Mouse (Mus musculus) layer of hippocampus, adult 9-11 months (tissue): ENCODE measurements around the gene Ttc34.

Experiments
- DNase-seq: peaks from one replicate; pipeline ENCODE4 v3.0.0; 2022

The Ttc34 gene

DNA sequence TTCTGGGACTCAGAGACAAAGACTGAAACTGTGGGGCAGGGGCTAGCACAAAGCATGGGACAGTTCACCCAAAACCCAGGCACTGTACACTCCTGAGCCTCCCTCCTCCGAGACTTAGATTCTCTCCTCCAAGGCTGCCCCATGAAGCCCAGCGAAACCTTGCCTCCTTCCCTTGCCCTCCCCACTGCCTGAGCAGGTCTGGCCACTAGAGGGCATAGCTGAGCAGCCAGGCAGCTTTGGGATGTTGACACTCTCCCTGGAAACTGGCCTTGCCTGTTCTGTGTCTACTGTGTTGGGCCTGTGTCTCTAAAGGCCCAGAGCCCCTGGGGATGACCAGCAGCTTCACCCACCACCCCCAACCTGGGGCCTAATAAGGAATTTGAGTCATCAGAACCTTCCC lies at the start of gene Ttc34:
Gene Ttc34 (plus strand): TSS at position 290 of the 400 bp plus-strand sequence.
- no peak for DNase-seq

- no peak for DNase-seq
Measured at GRCm38 (mm10) chr4:154787960-154788702, 49.1 kb upstream of the Ttc34 start.

DNA sequence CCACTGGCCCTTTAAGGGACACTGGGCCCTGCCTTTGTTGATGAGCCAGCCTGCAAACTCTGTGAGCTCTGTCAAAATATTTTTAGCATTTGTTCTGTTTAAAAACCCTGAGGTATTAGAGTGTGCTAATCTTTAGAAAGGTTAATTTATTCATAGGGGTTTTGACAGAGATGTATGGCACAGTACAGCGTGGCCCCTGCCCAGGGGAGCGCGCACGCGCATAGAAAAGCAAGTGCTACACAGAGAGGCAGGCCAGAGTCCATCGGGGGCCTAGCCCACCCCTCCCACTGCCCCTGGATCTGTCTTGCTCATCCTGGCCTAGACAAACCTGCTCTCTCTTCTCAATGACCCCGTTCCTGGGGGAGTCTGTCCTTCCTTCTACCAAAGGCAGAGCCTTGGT lies 45.4 kb upstream of the Ttc34 start:
- no peak for DNase-seq

GRCm38 (mm10) chr4:154793499-154793898 lies 43.8 kb upstream of the Ttc34 start:
- no peak for DNase-seq

- DNase-seq, result peak; percentile 7
Measured at GRCm38 (mm10) chr4:154797834-154798233, 39.4 kb upstream of the Ttc34 start.

DNA sequence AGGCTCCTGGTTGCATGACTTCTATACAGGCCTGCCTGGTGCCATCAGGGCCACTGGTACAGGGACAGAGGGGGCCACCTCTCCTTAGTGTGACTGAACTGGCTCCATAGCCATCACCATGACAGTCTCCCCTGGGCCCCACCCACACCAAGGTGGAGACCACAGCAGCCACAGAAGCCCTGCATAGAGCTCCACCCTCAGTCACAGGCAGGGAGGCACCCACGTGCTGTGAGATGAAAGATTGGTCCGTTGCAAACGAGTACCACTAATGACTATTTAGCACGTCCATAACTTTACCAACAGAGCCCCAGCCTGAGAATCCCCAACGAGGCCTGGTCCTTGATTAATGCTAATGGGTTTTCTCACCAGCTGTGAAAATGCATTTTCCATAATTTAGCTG lies 36.7 kb upstream of the Ttc34 start:
- DNase-seq, result no peak

DNA sequence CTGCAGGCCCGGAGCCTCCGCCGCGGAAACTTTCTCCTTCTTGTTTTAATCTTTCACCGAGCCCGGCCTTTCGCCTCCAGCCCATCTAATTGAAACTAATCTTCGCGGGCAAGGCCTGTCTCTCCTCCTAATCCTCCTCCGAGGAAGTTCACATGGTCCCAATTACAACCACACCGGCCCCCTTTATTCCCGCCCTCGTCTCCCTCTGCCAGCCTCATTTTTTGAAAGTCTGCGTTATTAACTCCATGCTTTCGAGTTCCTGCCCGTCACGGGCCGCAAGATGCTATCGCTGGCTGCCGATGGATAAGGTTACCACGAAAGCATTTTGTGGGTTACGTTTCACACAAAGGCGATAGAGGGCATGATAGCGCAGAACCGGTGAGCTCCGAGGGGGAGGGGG lies 35.0 kb upstream of the Ttc34 start:
- DNase-seq, result no peak

DNA sequence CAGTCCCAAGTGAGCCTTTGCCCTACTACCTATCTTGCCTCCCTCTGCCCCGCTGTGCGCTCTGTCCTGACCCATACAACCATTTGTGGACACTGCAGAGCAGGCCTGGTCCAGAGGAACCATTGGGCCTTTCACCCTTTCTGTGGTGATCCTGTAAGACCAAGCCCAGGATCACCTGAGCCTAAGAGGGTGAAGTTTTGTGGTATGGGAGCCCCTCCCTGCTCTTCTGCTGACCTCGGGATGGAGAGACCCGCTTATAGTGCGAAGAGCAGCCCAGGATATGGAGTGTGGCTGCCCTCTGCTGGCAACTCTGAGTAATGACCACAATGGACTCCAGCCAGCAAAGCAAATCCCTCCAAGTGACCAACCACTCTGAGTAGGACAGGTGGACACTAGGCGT lies 11.6 kb upstream of the Ttc34 start:
- DNase-seq, result no peak

DNA sequence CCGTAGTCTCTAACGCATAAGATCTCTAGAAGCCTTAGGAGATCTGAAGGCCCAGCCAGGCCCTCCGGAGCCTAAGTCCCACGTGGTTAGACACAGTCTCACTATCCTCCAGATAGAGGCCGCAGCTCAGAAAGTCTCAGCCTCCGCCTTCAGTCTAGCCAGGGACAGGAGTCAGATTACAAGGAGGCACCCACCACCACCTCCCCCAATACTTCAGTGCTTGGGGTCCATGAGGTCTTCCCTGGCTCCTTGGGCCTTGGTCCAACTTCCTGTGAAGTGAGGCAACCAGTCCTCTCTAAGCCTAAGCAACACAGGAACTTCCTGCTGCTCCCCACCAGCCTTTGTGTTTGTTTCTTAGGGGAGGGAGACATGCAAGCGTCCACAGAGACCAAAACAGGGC lies 11.0 kb upstream of the Ttc34 start:
- no peak for DNase-seq

DNA sequence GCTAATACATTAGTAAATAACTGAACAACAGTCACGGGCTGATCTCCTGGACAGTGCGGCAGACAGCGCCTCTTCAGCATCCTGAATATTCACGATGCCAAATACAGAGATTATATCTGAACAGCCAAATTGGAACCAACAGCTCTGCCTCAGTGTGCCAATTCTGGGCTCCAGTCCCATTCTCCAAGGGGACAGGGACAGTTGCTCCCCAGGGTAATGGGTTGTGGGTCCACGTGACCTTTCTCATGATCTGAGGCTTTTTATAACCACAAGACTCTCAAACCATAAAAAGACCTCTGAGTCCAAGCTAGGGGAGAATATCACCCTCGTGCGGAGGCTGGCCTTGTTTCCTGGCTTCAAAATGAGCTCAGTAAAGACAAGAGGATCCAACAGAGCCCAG lies 10.1 kb upstream of the Ttc34 start:
- peak; percentile 40 for DNase-seq

GRCm38 (mm10) chr4:154827861-154828610 lies 9.2 kb upstream of the Ttc34 start:
- DNase-seq, result no peak

DNA sequence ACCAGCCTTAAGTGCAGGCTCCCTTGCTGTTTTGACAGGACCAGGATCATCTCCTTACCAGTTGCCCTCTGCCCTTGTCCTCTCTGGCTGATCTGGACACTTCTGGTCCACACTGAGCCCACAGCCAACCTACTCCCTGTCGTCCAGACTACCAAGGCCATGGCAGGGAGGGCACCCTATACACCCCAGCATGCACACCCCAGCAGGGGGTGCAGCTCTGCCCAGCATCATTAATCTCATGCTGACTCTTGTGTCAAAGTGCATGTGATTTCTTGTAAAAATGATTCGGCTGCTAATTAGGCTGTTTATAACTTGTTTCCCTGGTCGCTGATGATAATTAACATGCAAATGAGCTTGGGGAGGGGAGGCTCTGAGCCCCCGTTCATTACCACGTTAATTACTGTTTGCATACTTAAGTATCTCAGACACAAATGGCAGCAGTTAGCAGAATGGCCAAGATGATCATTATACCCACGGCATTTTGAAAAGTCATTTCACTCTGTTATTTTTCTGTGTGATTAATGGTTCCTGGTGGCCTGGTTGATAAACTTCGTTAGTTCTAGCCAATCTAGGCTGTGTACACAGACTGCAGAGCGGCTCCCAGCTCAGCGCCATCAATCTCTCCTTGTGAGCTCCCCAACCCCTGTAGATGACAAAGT lies 5.2 kb upstream of the Ttc34 start:
- no peak for DNase-seq

DNA sequence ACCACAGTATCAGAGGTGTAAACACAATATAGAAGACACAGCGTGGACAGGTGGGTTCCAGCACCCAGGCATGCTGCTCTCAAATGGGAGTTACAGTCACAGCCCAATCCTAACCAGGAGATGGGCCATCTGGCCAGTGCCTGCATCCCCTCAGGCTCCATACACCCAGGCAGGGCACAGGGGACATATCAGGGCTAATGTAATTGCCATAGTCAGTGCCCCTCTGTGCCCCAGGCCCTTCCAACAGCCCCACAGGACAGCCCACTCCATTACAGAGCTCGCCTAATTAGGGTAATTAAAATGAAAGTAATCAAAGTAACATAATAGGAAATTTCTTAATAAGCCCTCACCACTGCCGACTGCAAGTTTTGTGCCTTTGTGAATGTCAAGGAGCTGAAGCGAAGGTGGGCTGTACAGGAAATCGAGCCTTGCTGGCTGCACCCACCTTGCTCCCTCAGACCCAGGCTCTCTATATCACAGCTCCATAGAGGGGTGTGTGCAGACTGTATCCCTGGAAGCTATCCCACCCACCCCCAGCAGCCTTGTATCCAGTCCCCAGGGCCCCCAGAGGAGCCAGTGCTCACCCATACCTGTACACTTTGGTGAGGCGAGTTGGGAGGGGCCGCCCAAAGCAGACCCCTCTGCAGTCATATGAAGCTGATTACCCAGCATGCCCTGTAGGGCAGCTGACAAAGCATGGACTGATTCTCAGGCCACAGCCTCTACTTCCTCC lies 910 bp upstream of the Ttc34 start:
- DNase-seq, result no peak

- DNase-seq, result no peak
Measured at GRCm38 (mm10) chr4:154838741-154839140, 1.5 kb downstream of the Ttc34 start.

GRCm38 (mm10) chr4:154839406-154839805 lies 2.1 kb downstream of the Ttc34 start:
- no peak for DNase-seq

DNA sequence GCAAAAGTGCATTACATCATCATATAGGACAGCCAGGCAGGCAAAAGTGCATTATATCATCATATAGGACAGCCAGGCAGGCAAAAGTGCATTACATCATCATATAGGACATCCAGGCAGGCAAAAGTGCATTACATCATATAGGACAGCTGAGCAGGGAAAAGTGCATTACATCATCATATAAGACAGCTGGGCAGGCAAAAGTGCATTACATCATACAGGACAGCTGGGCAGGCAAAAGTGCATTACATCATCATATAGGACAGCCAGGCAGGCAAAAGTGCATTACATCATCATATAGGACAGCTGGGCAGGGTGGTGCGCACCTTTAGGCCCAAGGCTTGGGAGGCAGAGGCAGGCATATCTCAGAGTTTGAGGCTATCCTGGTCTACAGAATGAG lies 15.4 kb downstream of the Ttc34 start:
- no peak for DNase-seq

- DNase-seq, result no peak
Measured at GRCm38 (mm10) chr4:154853881-154854280, 16.6 kb downstream of the Ttc34 start.

- DNase-seq, result no peak
Measured at GRCm38 (mm10) chr4:154854676-154855345, 17.6 kb downstream of the Ttc34 start.

DNA sequence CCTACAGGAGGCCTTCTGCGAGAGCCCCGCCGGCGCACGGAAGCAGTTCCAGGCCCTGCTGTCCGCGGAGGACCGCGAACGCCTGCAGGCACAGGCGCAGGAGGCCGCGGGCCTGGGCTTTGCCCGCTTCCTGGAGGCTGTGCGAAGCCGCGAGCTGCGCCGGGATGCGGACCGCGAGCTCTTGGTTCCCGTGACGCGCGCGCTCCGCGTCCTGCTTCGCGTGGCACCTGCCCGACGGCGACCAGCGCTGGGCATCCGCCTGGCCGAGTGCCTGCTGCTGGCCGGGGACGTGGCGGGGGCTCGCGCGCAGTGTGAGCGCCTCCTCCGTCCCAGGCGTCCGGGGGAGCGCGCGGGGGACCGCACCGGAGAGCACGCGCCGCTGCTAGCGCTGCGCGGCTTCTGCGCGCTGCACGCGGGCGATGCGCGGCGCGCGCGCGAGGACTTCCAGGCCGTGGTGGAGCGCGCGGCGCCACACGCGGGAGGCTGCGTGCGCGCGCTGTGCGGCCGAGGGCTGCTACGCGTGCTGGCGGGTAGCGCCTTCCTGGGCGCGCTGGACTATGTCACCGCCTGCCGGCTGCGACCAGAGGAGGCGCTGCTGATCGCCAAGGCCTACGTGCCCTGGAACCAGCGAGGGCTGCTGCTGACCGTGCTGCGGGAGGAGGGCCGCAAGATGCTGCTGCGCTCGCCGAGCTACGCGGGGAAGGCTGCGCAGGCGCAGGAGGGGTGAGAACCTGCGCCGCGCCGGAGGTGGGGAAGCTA lies 18.6 kb downstream of the Ttc34 start:
- DNase-seq, result peak; percentile 90

GRCm38 (mm10) chr4:154856480-154856837 lies 19.2 kb downstream of the Ttc34 start:
- DNase-seq, result no peak

DNA sequence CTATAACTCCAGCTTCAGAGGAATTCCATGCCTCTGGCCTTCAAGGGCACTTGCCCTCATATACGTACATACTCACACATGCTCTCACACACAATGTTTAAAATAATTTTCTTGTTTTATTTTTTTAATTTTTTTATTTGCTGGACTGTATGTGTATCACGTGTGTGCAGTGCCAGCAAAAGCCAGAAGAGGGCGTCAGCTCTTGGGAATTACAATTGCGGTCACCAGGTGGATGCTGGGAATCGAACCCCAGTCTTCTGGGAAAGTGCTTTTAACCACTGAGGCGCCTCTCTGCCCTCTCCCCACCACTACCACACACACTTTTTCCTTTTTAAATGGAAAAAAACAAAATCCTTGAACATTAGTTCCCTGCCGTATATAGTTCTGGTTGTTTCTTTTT lies 19.6 kb downstream of the Ttc34 start:
- DNase-seq, result no peak
